Mouse (Mus musculus) MEL (cell line): ENCODE data around the gene Kdm5b.

Source experiments
- CHD1 ChIP-seq: IDR thresholded peaks from 2 replicates; pipeline ENCODE4 v1.6.1; 2012; ENCODE audit warnings: low read depth, mild to moderate bottlenecking, inconsistent platforms, low read length, improper control_type of control experiment
- CTCF ChIP-seq, 3 experiments: IDR thresholded peaks in 2 of 3; conservative IDR thresholded peaks in 1 of 3; 2 replicates each; pipeline ENCODE4 v1.5.1; 2011 to 2012; ENCODE audit warnings: low read length in 3 of 3, low read depth in 2 of 3, mild to moderate bottlenecking in 2 of 3, improper control_type of control experiment in 1 of 3, inconsistent platforms in 1 of 3, mixed read lengths in 1 of 3, moderate library complexity in 1 of 3; ENCODE audit not compliant: control insufficient read depth in 1 of 3, insufficient read depth in 1 of 3, poor library complexity in 1 of 3, severe bottlenecking in 1 of 3
- GATA1 ChIP-seq: IDR thresholded peaks from 2 replicates; pipeline ENCODE4 v1.6.1; 2011; ENCODE audit warnings: low read depth, low read length, improper control_type of control experiment
- MAZ ChIP-seq: IDR thresholded peaks from 2 replicates; pipeline ENCODE4 v1.6.1; 2012; ENCODE audit warnings: low read depth, mild to moderate bottlenecking, inconsistent platforms, low read length, improper control_type of control experiment
- MXI1 ChIP-seq: IDR thresholded peaks from 2 replicates; pipeline ENCODE4 v1.6.1; 2011; ENCODE audit warnings: mild to moderate bottlenecking, low read depth, low read length, improper control_type of control experiment
- MYB ChIP-seq: IDR thresholded peaks from 2 replicates; pipeline ENCODE4 v1.6.1; 2011; ENCODE audit warnings: mild to moderate bottlenecking, low read depth, low read length, improper control_type of control experiment
- POLR2A ChIP-seq, 2 experiments: IDR thresholded peaks; 2 replicates each; pipeline ENCODE4 v1.6.1; 2011 to 2012; ENCODE audit warnings: low read length in 2 of 2, mild to moderate bottlenecking in 2 of 2, control low read depth in 1 of 2, improper control_type of control experiment in 1 of 2, low read depth in 1 of 2, moderate library complexity in 1 of 2; ENCODE audit not compliant: control insufficient read depth in 1 of 2, insufficient read depth in 1 of 2, poor library complexity in 1 of 2
- UBTF ChIP-seq: IDR thresholded peaks from 2 replicates; pipeline ENCODE4 v1.6.1; 2012; ENCODE audit warnings: low read depth, mild to moderate bottlenecking, inconsistent platforms, low read length, improper control_type of control experiment, moderate library complexity, borderline replicate concordance; ENCODE audit not compliant: insufficient read depth
- ZC3H11A ChIP-seq: IDR thresholded peaks from 2 replicates; pipeline ENCODE4 v1.6.1; 2012; ENCODE audit warnings: low read depth, mild to moderate bottlenecking, inconsistent platforms, low read length, improper control_type of control experiment
- ZNF384 ChIP-seq: IDR thresholded peaks from 2 replicates; pipeline ENCODE4 v1.6.1; 2012; ENCODE audit warnings: low read depth, mild to moderate bottlenecking, inconsistent platforms, low read length, improper control_type of control experiment

DNA sequence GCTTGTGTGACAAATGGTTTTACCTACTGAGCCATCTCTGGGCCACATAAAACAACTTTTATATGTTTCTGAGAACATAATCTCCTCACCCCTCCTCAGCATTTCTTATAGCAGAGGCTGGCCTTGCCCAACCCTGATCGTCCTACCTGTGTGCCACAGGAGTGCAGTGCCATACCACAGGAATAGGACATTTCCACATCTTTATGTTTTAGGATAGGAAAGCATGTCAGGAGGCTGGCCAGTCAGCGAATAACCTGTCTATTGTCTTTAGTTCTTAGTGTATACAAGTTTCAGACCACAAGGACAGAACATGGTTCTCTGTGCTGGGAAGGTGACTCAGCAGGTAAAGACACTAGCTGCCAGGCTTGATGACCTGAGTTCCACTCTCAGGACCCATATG is 20.8 kb downstream of the Kdm5b start:
- TF ChIP-seq CTCF (IDR thresholded peaks at IDR 0.05 in 2 of 3, conservative IDR thresholded peaks at IDR 0.05 in 1 of 3; ENCODE audit: control insufficient read depth in 1 of 3, insufficient read depth in 1 of 3, low read depth in 2 of 3, low read length in 3 of 3, poor library complexity in 1 of 3, severe bottlenecking in 1 of 3), result no peak
- TF ChIP-seq ZC3H11A, result no peak
- TF ChIP-seq GATA1, result no peak
- TF ChIP-seq MXI1, result no peak
- TF ChIP-seq POLR2A (IDR thresholded peaks at IDR 0.05; ENCODE audit: control insufficient read depth in 1 of 2, insufficient read depth in 1 of 2, low read depth in 1 of 2, low read length in 2 of 2, poor library complexity in 1 of 2), result no peak
- TF ChIP-seq CHD1, result no peak
- no peak for TF ChIP-seq UBTF
- no peak for TF ChIP-seq MAZ
- TF ChIP-seq ZNF384, result no peak
- TF ChIP-seq MYB, result no peak
